Mouse (Mus musculus) forebrain, embryonic 12.5 days (tissue): Measurements from ENCODE around the gene Dnajb12. TPM values are rescaled to one million over a fixed set of nuclear protein-coding genes. Genes with fewer than 3 reads are reported as not detected.
A peak's percentile ranks its signal among the peaks of the same experiment; 100 is the strongest.

Experiments
- ATAC-seq: fragments of 200-750 bp; cut with Nextera tagmentation; 2 replicates; pipeline ENCODE4 v1.8.0; 2017; ENCODE audit warnings: moderate TSS enrichment; ENCODE audit not compliant: low FRiP score
- H3K27ac ChIP-seq: fragments of 300-500 bp; sonication (generic); 2 replicates; pipeline ENCODE4 v1.5.1; 2016; ENCODE audit warnings: mild to moderate bottlenecking
- H3K27me3 ChIP-seq: fragments of 300-500 bp; sonication (generic); 2 replicates; pipeline ENCODE4 v1.6.1; 2016; ENCODE audit warnings: mild to moderate bottlenecking
- H3K36me3 ChIP-seq: fragments of 300-500 bp; sonication (generic); replicated peaks from 2 replicates; pipeline ENCODE4 v1.6.1; 2016; ENCODE audit warnings: mild to moderate bottlenecking
- H3K4me1 ChIP-seq: fragments of 300-500 bp; sonication (generic); 2 replicates; pipeline ENCODE4 v1.6.1; 2016
- H3K4me2 ChIP-seq: fragments of 300-500 bp; sonication (generic); 2 replicates; pipeline ENCODE4 v1.6.1; 2016; ENCODE audit warnings: mild to moderate bottlenecking, moderate library complexity
- H3K4me3 ChIP-seq: fragments of 300-500 bp; sonication (generic); replicated peaks from 2 replicates; pipeline ENCODE4 v1.5.1; 2016; ENCODE audit warnings: mild to moderate bottlenecking
- H3K9ac ChIP-seq: fragments of 300-500 bp; sonication (generic); 2 replicates; pipeline ENCODE4 v1.6.1; 2016; ENCODE audit warnings: mild to moderate bottlenecking
- H3K9me3 ChIP-seq: fragments of 300-500 bp; sonication (generic); 2 replicates; pipeline ENCODE4 v1.6.1; 2016
- WGBS: fragments of 180-500 bp; shearing (Covaris S2); methylation state at CpG from one replicate; pipeline ENCODE4 v1.1.7; 2016; 5-methylcytosine and 5-hydroxymethylcytosine counted together
- polyA plus RNA-seq: library from polyadenylated mRNA; unstranded; fragments of >200 nt; fragmentation: Nextera tagmentation; extraction: Ambion mirVana; gene quantifications from 2 replicates; pipeline ENCODE4 v1.2.1, GENCODE M21; 2016

The Dnajb12 gene
- polyA plus RNA-seq, 1 experiment from 2014 or later: 21.2 TPM

DNA sequence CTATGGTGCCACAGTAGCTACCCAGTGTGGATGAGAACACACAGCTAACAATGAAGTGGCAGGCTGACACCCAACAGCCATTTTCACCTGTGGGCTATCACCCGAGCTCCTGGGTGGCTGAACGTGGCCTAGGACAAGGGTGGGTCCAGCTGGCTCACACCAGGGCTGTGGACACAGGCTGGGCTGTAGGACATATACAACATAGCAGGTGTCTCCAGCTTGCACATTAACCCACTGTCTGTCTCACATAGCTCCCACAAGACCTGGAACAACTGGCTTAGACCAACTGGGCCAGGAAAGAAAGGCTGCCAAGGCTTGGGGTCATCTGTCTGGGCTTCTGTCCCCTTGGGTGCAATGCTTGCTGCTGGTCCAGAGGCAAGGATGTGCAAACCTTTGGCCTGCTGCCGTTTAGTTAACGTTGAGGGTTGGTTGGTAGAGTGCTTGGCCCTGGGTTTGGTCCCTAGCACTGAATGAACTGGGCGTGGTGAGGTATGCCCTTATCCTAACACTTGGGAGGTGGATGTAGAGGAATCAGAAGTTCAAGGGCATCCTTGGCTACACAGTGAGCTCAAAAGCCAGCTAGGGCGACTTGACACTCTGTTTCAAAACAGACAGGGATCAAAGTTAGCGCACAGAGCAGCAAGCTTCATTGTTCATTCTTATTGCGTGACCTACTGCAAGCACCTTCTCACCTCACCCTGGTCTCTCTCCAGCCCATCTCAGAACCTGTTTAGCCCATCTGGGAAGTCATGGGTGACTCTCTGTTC lies 36.0 kb downstream of the Dnajb12 start:
- no peak overlapping the region for H3K4me2 ChIP-seq
- no peak overlapping the region for H3K9ac ChIP-seq
- no peak overlapping the region for H3K27ac ChIP-seq
- ATAC-seq: no peak
- H3K4me1 ChIP-seq: peaks cover 48% of the 10 kb centered on the region
- H3K4me3 ChIP-seq: no peak overlapping the region
- H3K27me3 ChIP-seq: no peaks in the 10 kb centered on the region
- H3K36me3 ChIP-seq: no peaks in the 10 kb centered on the region
- no peaks in the 10 kb centered on the region for H3K9me3 ChIP-seq
- WGBS: 88% methylated on average over 8 of the region's 8 CpGs

DNA sequence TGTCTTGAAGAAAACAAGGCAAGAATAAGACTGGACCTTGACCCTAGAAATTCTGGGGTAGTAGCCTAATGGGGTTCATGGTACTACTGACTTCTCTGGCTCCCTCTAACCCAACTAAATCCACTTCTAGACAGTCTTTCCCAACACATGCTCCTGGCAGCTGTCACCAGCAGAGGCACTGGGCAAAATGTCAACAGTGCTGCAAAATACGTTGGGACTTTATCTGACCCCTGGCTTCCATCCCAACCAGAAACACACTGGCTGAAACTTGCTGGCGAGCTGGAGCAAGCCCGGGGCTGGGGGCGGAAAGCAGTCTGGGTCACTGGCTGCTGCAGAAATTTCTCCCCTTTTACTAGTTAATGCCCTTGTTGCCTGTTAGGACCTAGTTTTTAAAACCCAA lies 36.8 kb downstream of the Dnajb12 start:
- peak overlapping the region; percentile 52 for H3K4me2 ChIP-seq
- peak overlapping the region; percentile 2; the same call in 1 of the 2 replicates for H3K4me3 ChIP-seq
- no peak for ATAC-seq
- WGBS: 11% methylated on average over 4 of the region's 4 CpGs
- no peaks in the 10 kb centered on the region for H3K27me3 ChIP-seq
- H3K27ac ChIP-seq: peak overlapping the region; percentile 25
- H3K36me3 ChIP-seq: no peaks in the 10 kb centered on the region
- no peaks in the 10 kb centered on the region for H3K9me3 ChIP-seq
- peaks cover 48% of the 10 kb centered on the region for H3K4me1 ChIP-seq
- H3K9ac ChIP-seq: peak overlapping the region; percentile 13; the same call in 1 of the 2 replicates

DNA sequence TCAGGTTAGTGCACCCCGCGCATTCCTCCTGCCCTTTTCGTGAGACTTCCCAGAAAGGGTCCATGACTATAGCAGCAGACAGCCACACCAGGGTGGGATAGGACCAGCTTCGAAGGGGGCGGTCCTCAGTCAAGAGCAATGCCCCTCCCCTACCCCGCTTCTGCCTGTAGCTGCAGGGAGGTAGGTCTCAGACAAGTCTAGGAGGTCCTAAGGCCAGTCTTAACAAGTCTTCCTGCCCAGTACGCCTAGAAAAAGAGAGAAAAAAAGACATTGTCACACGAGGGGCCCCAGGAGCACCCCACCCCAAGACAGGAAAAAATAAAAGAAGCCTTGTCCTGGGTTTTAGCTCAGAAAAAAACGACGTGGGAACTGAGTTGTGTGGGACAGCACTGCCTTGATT lies 37.3 kb downstream of the Dnajb12 start:
- peak overlapping the region; percentile 2 for H3K4me3 ChIP-seq
- H3K36me3 ChIP-seq: no peaks in the 10 kb centered on the region
- H3K4me1 ChIP-seq: peaks cover 48% of the 10 kb centered on the region
- no peaks in the 10 kb centered on the region for H3K9me3 ChIP-seq
- H3K27me3 ChIP-seq: no peaks in the 10 kb centered on the region
- H3K9ac ChIP-seq: peak overlapping the region; percentile 13; the same call in 1 of the 2 replicates
- peak overlapping the region; percentile 52 for H3K4me2 ChIP-seq
- ATAC-seq: peak; percentile 66
- under 1% methylated on average over 10 of the region's 10 CpGs for WGBS
- peak overlapping the region; percentile 25 for H3K27ac ChIP-seq

DNA sequence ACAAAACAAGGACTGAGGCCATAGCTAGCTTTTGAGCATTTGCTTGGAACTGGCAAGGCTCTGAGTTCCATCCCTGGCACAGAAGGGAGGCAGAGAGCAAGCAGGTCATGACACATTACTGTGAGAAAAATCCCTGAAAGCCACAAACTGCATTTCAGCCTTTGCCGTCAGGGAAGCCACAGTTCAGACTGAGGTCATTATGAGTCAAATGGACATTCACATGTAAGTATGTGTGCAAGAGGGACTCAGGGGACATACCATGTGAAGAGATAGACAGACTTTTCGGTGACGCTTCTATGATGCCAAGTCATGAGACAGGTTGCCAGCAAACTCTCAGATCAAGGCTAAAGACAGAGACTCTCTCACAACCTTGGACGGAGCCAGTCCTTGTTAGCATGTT lies 38.8 kb downstream of the Dnajb12 start:
- Histone ChIP-seq H3K27ac (no peak overlapping the region), H3K4me1 (peaks cover 39% of the 10 kb centered on the region)
- ATAC-seq: no peak

DNA sequence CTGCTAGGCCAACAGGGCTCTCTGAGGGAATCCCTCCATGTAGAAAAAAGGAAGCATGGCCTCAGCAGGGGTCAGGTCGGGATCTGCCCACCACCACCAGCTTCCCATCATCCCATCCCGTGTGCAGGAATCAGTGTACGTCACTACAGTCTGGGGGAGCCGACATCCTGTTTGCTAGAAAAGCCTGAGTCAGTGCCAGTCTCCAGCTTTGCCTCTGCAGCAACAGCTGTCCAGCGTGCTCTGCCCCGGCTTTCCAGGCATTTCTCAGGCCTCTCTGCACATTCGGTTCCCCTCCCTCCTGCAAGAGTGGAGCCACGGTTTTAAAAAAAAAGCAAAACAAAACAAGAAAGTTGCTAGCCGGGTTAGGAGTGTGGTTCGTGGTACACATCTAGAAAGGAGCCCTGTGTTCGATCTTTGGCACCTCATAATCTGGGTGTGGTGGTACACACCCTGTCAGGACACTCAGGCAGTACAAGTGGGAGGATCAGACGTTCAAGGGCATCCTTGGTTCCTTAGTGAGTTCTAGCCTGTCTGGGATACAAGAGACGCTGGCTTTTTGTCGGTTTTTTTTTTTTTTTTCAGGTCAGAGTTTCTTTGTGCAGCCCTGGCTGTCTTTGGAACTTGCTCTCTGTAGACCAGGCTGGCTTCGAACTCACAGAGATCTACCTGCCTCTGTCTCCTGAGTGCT lies 40.3 kb downstream of the Dnajb12 start:
- no peaks in the 10 kb centered on the region for H3K36me3 ChIP-seq
- WGBS: 50% methylated on average over 15 of the region's 15 CpGs
- no peak for ATAC-seq
- H3K4me2 ChIP-seq: no peak overlapping the region
- no peak overlapping the region for H3K9ac ChIP-seq
- peak overlapping the region; percentile 32; the same call in 1 of the 2 replicates for H3K27ac ChIP-seq
- peaks cover 39% of the 10 kb centered on the region for H3K4me1 ChIP-seq
- H3K9me3 ChIP-seq: no peaks in the 10 kb centered on the region
- H3K4me3 ChIP-seq: no peak overlapping the region
- H3K27me3 ChIP-seq: no peaks in the 10 kb centered on the region

More for the DNA sequence above, 38.8 kb downstream of the Dnajb12 start:
- H3K27me3 ChIP-seq: no peaks in the 10 kb centered on the region
- no peak overlapping the region for H3K9ac ChIP-seq
- H3K36me3 ChIP-seq: no peaks in the 10 kb centered on the region
- H3K9me3 ChIP-seq: no peaks in the 10 kb centered on the region
- no peak overlapping the region for H3K4me3 ChIP-seq
- H3K4me2 ChIP-seq: no peak overlapping the region
- WGBS: 90% methylated on average over 4 of the region's 4 CpGs

DNA sequence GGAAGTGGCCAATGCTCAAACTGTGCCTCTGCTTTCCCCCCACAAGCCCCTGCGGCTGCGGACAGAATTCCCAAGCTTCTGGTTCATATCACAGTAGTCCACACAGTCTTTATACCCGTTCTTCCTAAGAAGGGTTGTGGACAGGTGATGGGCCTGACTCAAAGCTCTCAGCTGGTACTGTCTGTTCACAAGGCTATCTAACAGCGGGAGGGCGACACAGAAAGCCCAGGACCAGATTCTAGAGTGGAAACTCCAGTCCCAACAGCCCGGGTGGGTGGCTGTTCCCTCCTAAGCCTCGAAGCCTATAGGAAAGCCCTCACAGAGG lies 41.1 kb downstream of the Dnajb12 start:
- Histone ChIP-seq H3K36me3 (no peaks in the 10 kb centered on the region), H3K4me1 (peaks cover 39% of the 10 kb centered on the region), H3K27me3 (no peaks in the 10 kb centered on the region), H3K27ac (peak overlapping the region; percentile 81), H3K9me3 (no peaks in the 10 kb centered on the region), H3K4me3 (peak overlapping the region; percentile 36; the same call in 1 of the 2 replicates), H3K4me2 (peak overlapping the region; percentile 62), H3K9ac (peak overlapping the region; percentile 49; the same call in 1 of the 2 replicates)
- 31% methylated on average over 7 of the region's 7 CpGs for WGBS
- ATAC-seq: peak; percentile 41

DNA sequence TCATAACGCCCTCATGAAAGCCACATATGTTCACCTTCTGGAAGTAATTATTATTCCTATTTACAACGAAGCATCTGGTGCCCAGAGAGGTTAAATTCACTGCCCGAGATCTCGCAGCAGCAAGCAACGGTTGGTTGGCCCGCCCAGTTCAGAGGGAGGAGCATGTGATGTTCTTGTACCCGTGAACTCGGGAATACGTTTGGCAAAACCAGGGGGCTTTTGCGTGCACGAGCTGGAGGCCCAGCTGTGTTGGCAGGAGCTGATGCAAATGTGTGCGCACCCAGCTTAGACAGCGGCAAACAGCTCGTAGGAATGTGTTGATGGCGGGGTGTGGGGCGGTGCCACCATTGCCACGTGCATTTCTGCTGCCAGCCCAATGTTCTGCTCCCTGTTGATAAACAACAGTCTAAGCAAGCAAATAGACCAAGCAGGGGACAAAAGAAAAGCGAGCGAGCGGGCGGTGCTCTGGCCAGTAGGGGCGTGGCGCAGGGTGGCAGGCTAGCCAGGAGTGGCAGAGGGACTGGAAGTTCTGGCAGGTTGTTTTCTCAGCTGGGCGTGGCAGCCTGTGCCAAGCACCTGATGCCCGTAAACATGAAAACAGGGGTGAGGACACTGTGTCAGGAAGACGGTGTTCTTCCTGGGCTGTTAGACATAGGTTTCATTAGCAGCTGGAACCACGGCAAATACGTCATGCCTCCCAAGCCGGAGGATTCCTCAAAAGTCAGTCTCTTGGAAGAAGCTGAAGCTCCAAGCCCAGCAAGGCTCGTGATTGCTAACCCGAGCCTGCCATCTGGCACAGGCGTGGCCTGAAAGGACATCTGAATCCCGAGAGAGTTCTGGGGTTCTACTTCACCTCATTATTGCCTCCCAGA lies 41.7 kb downstream of the Dnajb12 start:
- Histone ChIP-seq H3K4me3 (peak overlapping the region; percentile 36), H3K4me2 (peak overlapping the region; percentile 62), H3K9ac (peak overlapping the region; percentile 49), H3K9me3 (no peaks in the 10 kb centered on the region), H3K36me3 (no peaks in the 10 kb centered on the region), H3K4me1 (peaks cover 38% of the 10 kb centered on the region), H3K27ac (peak overlapping the region; percentile 81), H3K27me3 (no peaks in the 10 kb centered on the region)
- 6% methylated on average over 33 of the region's 33 CpGs for WGBS
- peak; percentile 78 for ATAC-seq

DNA sequence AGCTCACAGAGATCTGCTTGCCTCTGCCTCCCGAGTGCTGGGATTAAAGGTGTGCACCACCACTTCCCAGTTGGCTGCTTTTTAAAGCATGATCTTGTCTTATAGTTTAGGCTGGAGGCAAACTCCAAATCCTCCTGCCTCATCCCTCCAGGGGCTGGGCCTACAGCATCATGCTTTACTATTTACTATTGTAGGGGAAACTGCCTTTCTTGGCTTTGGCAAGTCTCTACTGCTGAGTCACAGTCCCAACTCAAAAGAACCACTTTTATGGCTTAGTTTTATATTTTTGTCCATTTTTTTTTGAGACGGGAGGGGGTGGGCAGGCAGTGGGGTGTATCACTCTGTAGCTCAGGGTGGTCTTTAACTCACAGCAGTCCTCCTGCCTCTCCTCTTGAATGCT lies 44.1 kb downstream of the Dnajb12 start:
- Histone ChIP-seq H3K4me1 (peaks cover 27% of the 10 kb centered on the region), H3K9ac (no peak overlapping the region), H3K27ac (no peak overlapping the region), H3K4me3 (no peak overlapping the region), H3K27me3 (no peaks in the 10 kb centered on the region), H3K4me2 (no peak overlapping the region), H3K36me3 (no peaks in the 10 kb centered on the region), H3K9me3 (no peaks in the 10 kb centered on the region)
- ATAC-seq: no peak
- WGBS: 83% methylated on average over 2 of the region's 2 CpGs

DNA sequence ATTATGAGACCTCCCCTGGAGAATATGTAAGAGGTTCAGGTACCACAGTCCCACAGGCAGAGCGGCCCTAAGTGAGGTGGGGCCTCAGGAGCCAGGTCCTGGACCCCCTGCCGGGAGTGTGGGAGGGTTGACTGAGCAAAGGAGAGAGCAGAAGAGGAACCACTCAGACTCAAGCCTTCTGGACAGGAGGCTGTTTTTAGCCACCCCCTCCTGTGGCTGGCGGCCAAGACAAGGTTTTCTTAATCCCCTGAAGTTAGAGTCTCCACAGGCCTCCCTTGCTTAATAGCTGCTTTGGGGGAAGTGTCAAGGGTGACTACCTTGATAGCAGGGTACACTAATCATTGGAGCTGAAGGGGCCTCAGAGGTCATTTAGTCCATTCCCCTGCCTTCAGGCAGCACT lies 44.9 kb downstream of the Dnajb12 start:
- ATAC-seq: no peak

DNA sequence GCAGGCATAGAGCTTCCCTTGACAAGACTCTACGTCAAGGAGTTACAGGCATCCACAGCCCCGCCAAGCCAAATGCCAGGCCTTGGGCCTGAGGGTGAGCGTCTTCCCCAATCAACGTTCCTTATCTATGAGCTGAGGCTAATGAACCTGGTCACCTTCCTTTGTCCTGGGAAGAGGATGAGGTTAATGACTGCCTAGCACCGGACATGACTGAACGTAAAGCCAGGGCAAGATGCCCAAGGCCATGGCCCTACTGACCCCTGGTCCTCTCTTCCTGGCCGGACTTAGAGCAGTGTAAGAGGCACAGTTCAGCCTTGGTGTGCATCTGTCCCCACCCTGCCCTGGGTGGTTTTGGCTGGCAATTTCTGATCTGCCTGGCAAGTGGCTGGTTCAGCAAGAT lies 49.8 kb downstream of the Dnajb12 start:
- Histone ChIP-seq H3K9me3 (no peaks in the 10 kb centered on the region), H3K27me3 (no peaks in the 10 kb centered on the region), H3K36me3 (no peaks in the 10 kb centered on the region), H3K4me2 (no peak overlapping the region), H3K9ac (no peak overlapping the region), H3K27ac (no peak overlapping the region), H3K4me1 (peaks cover 6% of the 10 kb centered on the region; the same call in 1 of the 2 replicates), H3K4me3 (no peak overlapping the region)
- no peak for ATAC-seq
- WGBS: 90% methylated on average over 7 of the region's 7 CpGs

More for the DNA sequence above, 44.9 kb downstream of the Dnajb12 start:
- peaks cover 27% of the 10 kb centered on the region for H3K4me1 ChIP-seq
- no peak overlapping the region for H3K27ac ChIP-seq
- H3K4me2 ChIP-seq: no peak overlapping the region
- no peaks in the 10 kb centered on the region for H3K36me3 ChIP-seq
- no peaks in the 10 kb centered on the region for H3K27me3 ChIP-seq
- H3K9me3 ChIP-seq: no peaks in the 10 kb centered on the region
- H3K9ac ChIP-seq: no peak overlapping the region
- WGBS: 27% methylated on average over 3 of the region's 3 CpGs
- H3K4me3 ChIP-seq: no peak overlapping the region

DNA sequence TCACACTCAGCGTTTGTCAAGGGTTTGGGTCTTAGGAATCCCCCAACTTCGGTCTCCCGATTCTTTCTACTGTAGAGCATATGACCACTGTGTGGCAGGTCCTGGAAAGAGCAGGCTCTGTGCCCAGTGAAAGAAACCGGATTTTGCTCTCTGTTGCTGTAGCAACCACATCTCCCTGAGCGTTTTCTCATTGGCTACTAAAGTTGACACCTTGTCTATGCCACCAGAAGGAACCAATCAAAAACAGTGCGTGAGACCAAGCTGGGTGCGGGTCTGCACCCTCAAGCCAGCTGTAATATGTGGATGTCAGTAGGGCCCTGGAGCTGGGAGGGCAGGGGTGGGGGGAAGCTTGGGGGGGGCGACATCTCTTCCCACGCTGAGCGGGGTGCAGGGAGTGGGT lies 51.6 kb downstream of the Dnajb12 start:
- Histone ChIP-seq H3K27ac (no peak overlapping the region), H3K9ac (no peak overlapping the region), H3K27me3 (no peaks in the 10 kb centered on the region), H3K4me1 (peaks cover 8% of the 10 kb centered on the region), H3K36me3 (no peaks in the 10 kb centered on the region), H3K4me2 (no peak overlapping the region), H3K9me3 (no peaks in the 10 kb centered on the region), H3K4me3 (no peak overlapping the region)
- 32% methylated on average over 10 of the region's 10 CpGs for WGBS
- peak; percentile 67 for ATAC-seq

DNA sequence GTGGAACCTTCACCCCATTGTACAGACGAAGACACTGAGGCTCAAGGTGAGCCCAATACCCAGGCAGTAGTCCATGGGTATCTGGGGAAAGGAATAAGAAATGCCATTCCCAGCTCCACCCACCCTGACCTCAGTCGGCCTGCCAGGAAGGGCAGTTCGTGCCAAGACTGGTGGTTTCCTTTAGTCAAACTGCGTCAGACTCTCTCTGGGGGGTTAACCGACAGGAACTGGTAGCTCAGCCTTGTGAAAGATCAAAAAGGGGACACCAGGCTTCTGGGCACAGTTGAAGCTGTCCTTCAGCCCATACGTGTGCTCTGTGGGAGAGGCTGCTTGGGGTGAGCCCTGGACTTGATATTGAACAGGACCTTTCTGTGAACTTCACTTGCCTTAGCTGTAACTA lies 53.2 kb downstream of the Dnajb12 start:
- Histone ChIP-seq H3K9me3 (no peaks in the 10 kb centered on the region), H3K9ac (no peak overlapping the region), H3K4me2 (no peak overlapping the region), H3K27ac (no peak overlapping the region), H3K27me3 (no peaks in the 10 kb centered on the region), H3K36me3 (no peaks in the 10 kb centered on the region), H3K4me1 (peaks cover 13% of the 10 kb centered on the region), H3K4me3 (no peak overlapping the region)
- ATAC-seq: no peak
- WGBS: 84% methylated on average over 6 of the region's 6 CpGs
